Mouse (Mus musculus): ENCODE measurements around the gene 9130230L23Rik. TPM values are rescaled to one million over a fixed set of nuclear protein-coding genes. Genes with fewer than 3 reads are reported as not detected.

9130230L23Rik gene
- polyA plus RNA-seq, 1 experiment from 2014 or later = not detected

DNA sequence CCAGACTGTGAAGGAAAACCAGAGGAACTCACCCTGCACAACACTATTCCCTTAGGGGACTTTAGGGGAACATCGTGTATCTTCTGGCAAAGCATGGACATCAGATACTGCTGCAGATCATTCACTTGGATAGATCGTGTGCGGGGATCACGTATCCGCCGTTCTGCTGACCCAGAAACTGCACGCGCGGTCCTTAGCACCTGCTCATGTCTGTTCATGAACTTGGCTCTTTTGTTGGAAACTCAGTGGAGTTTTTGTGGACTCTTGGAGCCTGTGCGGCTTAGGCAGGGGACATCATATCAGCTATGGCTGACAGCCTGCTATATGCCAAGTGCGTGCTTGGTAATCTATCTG lies 43.5 kb downstream of the 9130230L23Rik start:
- WGBS = 90% methylated on average over 11 of the region's 11 CpGs
- Histone ChIP-seq H3K36me3 (replicated peaks) (no peaks in the 10 kb centered on the region), H3K4me1 (peaks cover 7% of the 10 kb centered on the region; the same call in 1 of the 2 replicates), H3K9me3 (no peaks in the 10 kb centered on the region), H3K27ac (replicated peaks) (no peak overlapping the region), H3K4me3 (no peak overlapping the region), H3K27me3 (replicated peaks; ENCODE audit: low read depth, poor library complexity, severe bottlenecking) (no peaks in the 10 kb centered on the region)
- DNase-seq (ENCODE audit: low spot score) = no peak

DNA sequence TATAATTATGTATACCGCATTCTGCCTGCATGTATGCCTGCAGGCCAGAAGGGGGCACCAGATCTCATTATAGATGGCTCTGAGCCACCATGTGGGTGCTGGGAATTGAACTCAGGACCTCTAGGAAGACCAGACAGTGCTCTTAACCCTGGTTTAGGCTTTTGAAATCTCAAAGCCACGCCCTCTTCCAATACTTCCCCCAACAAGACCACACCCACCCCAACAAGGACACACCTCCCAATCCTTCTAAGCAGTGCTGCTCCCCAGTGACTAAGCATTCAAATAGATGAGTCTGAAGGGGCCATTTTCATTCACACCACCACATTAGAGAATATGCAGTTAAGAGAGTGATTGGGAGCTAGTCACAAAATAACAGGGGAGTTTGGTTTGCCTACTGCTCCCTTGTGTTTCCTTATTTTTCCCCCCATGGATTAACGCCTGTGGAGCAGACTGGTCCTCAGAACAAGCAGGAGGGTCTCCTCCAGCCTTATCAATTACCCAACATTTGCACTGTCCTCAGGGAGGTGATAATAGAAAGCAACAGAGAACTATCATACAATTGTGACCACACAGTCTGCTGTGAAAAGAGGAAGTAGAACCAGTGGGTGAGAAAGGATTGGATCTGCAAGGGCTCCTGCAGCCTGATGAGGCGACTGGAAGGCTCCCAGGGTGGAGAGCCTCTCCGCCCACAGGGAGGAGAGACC lies 44.0 kb downstream of the 9130230L23Rik start:
- Histone ChIP-seq H3K27ac (replicated peaks) (no peak overlapping the region), H3K9me3 (no peaks in the 10 kb centered on the region), H3K36me3 (replicated peaks) (no peaks in the 10 kb centered on the region), H3K4me3 (no peak overlapping the region), H3K4me1 (peaks cover 9% of the 10 kb centered on the region), H3K27me3 (replicated peaks; ENCODE audit: low read depth, poor library complexity, severe bottlenecking) (no peaks in the 10 kb centered on the region)
- no peak for DNase-seq (ENCODE audit: low spot score)
- 76% methylated on average over 5 of the region's 5 CpGs for WGBS

- Histone ChIP-seq H3K4me3 (no peak overlapping the region), H3K4me1 (peaks cover 11% of the 10 kb centered on the region), H3K27ac (replicated peaks) (no peak overlapping the region), H3K9me3 (no peaks in the 10 kb centered on the region), H3K36me3 (replicated peaks) (no peaks in the 10 kb centered on the region), H3K27me3 (replicated peaks; ENCODE audit: low read depth, poor library complexity, severe bottlenecking) (no peaks in the 10 kb centered on the region)
- peak; percentile 44 for DNase-seq (ENCODE audit: low spot score)
- WGBS = 7% methylated on average over 4 of the region's 4 CpGs
Observed at GRCm38 (mm10) chr5:65958597-65958996, 45.5 kb downstream of the 9130230L23Rik start.

DNA sequence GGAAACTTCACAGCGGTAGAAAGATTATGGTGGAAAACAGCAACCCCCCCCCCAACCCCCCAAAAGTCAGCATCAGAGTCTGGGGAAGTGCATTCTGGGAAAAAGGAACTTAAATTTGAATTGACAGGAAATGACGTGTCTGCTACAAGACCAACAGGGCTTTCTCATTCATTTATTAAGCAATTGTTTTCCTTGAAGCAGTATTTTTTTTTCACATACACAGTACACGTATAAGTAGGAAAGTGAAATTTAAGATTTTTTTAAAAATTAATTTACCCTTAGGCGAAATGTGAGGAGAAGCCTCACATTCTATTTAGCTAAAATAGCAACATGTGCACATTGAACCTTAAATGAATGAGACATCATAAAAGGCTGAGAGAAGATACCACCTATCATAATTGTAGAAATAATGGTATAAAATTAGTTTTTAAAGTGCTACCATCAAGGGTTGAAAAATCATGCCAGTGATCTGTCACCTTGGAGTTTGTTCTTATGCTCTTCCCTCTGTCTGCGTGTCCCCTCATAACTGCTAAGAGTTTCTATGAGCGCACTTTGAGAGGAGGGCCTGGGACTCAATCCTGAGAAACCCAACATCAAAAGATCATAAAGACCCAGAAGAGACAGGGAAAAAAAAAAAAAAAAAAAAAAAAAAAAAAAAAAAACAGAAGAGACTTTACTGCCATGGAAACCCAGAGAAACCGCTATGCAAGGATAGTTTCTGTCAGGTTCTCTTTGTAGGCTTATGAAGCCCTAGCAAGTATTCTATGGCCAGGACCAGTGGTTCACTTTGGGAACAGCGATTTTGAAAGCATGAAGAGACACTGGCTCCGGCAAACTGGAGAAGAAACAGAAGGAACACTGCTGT lies 47.7 kb downstream of the 9130230L23Rik start:
- Histone ChIP-seq H3K4me1 (peaks cover 11% of the 10 kb centered on the region), H3K9me3 (no peaks in the 10 kb centered on the region), H3K36me3 (replicated peaks) (no peaks in the 10 kb centered on the region), H3K27me3 (replicated peaks; ENCODE audit: low read depth, poor library complexity, severe bottlenecking) (no peaks in the 10 kb centered on the region), H3K4me3 (peak overlapping the region; percentile 56), H3K27ac (replicated peaks) (peak overlapping the region; percentile 82)
- no peak for DNase-seq (ENCODE audit: low spot score)
- 77% methylated on average over 9 of the region's 9 CpGs for WGBS

DNA sequence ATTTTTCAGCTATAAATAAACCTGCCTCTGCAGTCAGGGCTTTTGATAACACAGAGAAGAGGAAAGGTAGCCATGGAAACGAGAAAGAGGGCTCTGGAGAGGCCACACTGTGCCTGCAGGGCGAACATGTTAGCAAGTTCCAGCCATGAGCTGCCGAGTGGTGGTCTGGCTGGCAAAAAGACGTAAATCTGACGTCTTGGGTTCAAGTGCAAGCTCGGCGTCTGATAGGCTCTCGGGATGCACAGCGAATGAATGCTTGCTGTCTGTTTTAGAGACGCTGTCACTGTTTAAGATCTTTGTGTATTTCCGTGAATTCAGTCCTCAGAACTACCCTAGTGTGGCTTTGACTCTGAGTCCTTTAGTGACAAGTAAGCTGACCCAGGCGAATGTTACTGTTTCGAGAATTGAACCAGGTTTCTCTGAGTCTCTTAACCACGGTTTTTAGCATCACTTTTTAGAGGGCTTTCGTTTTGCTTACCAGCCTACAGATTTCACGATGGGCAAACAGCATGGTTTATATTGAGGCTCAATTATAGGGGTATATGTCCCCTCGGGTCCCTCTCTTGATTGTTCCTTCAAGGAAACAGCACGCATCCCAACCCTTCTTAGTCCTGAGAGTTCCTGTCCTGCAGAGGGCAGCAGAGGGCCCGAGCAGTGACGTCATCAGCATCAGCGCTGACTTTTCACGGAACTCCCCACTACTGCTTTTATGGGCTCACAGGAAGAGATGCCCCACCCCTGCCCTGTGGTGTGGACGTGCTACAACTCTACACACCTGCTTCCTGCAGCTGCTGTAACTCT lies 48.5 kb downstream of the 9130230L23Rik start:
- no peaks in the 10 kb centered on the region for H3K9me3 ChIP-seq
- peak overlapping the region; percentile 56 for H3K4me3 ChIP-seq
- WGBS = 41% methylated on average over 23 of the region's 23 CpGs
- no peaks in the 10 kb centered on the region for H3K36me3 ChIP-seq (replicated peaks)
- H3K4me1 ChIP-seq = peaks cover 14% of the 10 kb centered on the region
- DNase-seq (ENCODE audit: low spot score) = peak; percentile 85
- H3K27ac ChIP-seq (replicated peaks) = peak overlapping the region; percentile 82
- H3K27me3 ChIP-seq (replicated peaks; ENCODE audit: low read depth, poor library complexity, severe bottlenecking) = no peaks in the 10 kb centered on the region

DNA sequence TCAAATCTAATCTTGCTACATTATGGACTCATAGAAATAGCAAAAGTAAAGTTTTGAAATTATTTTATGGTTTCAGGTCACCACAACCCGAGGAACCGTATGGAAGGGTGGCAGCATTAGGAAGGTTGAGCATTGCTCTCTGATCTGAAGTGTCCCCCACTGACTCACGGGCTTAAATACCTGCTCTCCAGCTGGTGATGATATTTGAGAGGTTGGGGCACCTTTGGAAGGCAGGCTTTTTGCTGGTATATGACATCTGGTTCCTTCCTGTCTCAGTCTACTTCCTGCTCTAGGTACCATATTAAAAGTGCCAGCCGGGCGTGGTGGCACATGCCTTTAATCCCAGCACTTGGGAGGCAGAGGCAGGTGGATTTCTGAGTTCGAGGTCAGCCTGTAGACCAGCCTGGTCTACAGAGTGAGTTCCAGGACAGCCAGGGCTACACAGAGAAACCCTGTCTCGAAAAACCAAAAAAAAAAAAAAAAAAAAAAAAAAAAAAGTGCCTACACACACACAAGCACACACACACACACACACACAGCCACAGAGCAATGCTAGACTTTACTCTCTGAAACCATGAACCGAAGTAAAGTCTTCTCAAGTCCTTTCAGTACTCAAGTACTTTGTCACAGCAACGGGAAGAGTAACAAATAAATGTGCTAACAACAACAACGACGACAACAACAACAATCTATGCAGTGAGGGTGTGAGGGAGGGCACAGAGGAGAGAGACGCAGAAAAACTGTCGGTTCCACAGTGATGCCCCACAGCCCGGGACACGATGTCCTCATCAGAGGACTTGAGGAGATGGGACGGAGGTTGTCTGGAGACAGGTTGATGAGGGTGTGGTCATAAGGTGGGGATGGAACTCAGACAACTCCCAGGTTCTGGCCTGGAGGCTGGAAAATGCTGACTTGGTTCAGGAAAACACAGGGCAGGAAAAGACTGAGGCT lies 49.7 kb downstream of the 9130230L23Rik start:
- Histone ChIP-seq H3K27me3 (replicated peaks; ENCODE audit: low read depth, poor library complexity, severe bottlenecking) (no peaks in the 10 kb centered on the region), H3K4me1 (peaks cover 22% of the 10 kb centered on the region), H3K36me3 (replicated peaks) (no peaks in the 10 kb centered on the region), H3K9me3 (no peaks in the 10 kb centered on the region), H3K4me3 (no peak overlapping the region), H3K27ac (replicated peaks) (no peak overlapping the region)
- no peak for DNase-seq (ENCODE audit: low spot score)
- WGBS = 91% methylated on average over 16 of the region's 16 CpGs

DNA sequence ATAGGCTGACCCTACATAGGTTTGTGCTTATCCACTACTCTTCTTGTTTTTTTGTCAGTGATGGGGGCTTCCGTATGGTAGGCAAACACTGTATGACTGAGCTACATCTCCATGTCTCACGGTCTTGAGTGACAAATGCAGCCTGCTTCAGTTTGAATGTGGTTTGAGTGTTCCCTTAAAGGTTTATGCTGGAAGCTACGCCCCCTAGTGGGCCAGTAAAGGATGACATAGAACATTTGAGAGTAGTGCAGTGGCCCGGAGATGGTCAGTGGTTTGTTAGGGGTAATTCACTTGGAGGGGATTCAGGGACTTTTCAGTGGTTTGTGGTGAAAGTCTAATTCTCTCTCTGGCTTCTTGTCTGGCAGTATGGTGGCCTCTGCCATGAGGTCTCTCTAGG lies 52.6 kb downstream of the 9130230L23Rik start:
- Histone ChIP-seq H3K27me3 (replicated peaks; ENCODE audit: low read depth, poor library complexity, severe bottlenecking) (no peaks in the 10 kb centered on the region), H3K36me3 (replicated peaks) (no peaks in the 10 kb centered on the region), H3K27ac (replicated peaks) (peak overlapping the region; percentile 81; the same call in 1 of the 2 replicates), H3K4me3 (no peak overlapping the region), H3K4me1 (peaks cover 22% of the 10 kb centered on the region), H3K9me3 (no peaks in the 10 kb centered on the region)
- DNase-seq (ENCODE audit: low spot score) = no peak
- WGBS = 73% methylated on average over 4 of the region's 4 CpGs

- Histone ChIP-seq H3K27me3 (replicated peaks; ENCODE audit: low read depth, poor library complexity, severe bottlenecking) (no peaks in the 10 kb centered on the region), H3K4me3 (peak overlapping the region; percentile 12; the same call in 1 of the 2 replicates), H3K9me3 (no peaks in the 10 kb centered on the region), H3K27ac (replicated peaks) (peak overlapping the region; percentile 81), H3K4me1 (peaks cover 20% of the 10 kb centered on the region), H3K36me3 (replicated peaks) (no peaks in the 10 kb centered on the region)
- WGBS = 72% methylated on average over 18 of the region's 18 CpGs
- peak; percentile 26 for DNase-seq (ENCODE audit: low spot score)
Observed at GRCm38 (mm10) chr5:65950679-65951512, 53.2 kb downstream of the 9130230L23Rik start.

- Histone ChIP-seq H3K9me3 (no peaks in the 10 kb centered on the region), H3K4me3 (peak overlapping the region; percentile 12; the same call in 1 of the 2 replicates), H3K27me3 (replicated peaks; ENCODE audit: low read depth, poor library complexity, severe bottlenecking) (no peaks in the 10 kb centered on the region), H3K27ac (replicated peaks) (peak overlapping the region; percentile 81), H3K36me3 (replicated peaks) (no peaks in the 10 kb centered on the region), H3K4me1 (peaks cover 14% of the 10 kb centered on the region)
- peak; percentile 49 for DNase-seq (ENCODE audit: low spot score)
- 63% methylated on average over 6 of the region's 6 CpGs for WGBS
Observed at GRCm38 (mm10) chr5:65950236-65950635, 53.8 kb downstream of the 9130230L23Rik start.

DNA sequence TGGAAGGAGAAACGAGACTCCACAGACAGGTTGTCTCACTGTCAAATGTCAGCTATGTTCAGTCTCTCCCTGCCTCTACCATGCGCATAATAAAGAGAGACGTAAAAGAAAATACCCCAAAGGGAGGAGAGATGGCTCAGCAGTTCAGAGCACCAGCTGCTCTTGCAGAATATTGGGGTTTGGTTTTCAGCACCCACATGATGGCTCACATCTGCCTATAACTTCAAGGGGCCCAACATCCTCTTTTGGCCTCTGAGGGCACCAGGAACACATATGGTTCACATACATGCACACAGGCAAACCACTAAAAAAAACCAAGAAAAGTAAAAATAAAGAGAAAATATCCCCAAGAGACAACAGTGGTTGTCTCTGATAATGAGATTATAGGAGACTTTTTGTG lies 54.3 kb downstream of the 9130230L23Rik start:
- no peak for DNase-seq (ENCODE audit: low spot score)
- no peaks in the 10 kb centered on the region for H3K27me3 ChIP-seq (replicated peaks; ENCODE audit: low read depth, poor library complexity, severe bottlenecking)
- no peak overlapping the region for H3K4me3 ChIP-seq
- 76% methylated on average over 3 of the region's 3 CpGs for WGBS
- no peaks in the 10 kb centered on the region for H3K36me3 ChIP-seq (replicated peaks)
- peaks cover 10% of the 10 kb centered on the region for H3K4me1 ChIP-seq
- no peaks in the 10 kb centered on the region for H3K9me3 ChIP-seq
- H3K27ac ChIP-seq (replicated peaks) = peak overlapping the region; percentile 81

DNA sequence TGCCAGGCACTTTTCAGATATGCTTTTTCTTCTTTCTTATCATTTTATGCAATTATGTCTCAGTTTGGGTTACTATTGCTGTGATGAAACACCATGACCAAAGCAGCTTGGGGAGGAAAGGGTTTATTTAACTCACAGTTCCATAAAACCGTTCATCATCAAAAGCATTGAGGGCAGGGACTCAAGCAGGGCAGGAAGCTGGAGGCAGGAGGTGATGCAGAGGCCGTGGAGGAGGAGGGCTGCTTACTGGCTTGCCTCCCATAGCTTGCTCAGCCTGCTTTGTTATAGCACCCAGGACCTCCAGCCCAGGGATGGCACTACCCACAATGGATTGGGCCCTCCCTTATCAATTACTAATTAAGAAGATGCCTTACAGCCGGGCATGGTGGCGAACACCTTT lies 62.9 kb downstream of the 9130230L23Rik start:
- Histone ChIP-seq H3K4me3 (no peak overlapping the region), H3K4me1 (no peaks in the 10 kb centered on the region; the same call in 1 of the 2 replicates), H3K36me3 (replicated peaks) (no peaks in the 10 kb centered on the region), H3K9me3 (no peaks in the 10 kb centered on the region), H3K27ac (replicated peaks) (no peak overlapping the region), H3K27me3 (replicated peaks; ENCODE audit: low read depth, poor library complexity, severe bottlenecking) (no peaks in the 10 kb centered on the region)
- DNase-seq (ENCODE audit: low spot score) = no peak
- WGBS = 72% methylated on average over 4 of the region's 4 CpGs
